Mouse (Mus musculus) kidney, embryonic 15.5 days (tissue): ENCODE measurements around the gene Tmem38b. TPM values are rescaled to one million over a fixed set of nuclear protein-coding genes. Genes with fewer than 3 reads are reported as not detected.

ENCODE experiments used
- ATAC-seq: fragments of 200-750 bp; cut with Nextera tagmentation; replicated peaks from 2 replicates; pipeline ENCODE4 v1.8.0; 2017; ENCODE audit warnings: moderate TSS enrichment; ENCODE audit not compliant: low FRiP score
- H3K27ac ChIP-seq: fragments of 300-500 bp; sonication (generic); 2 replicates; pipeline ENCODE4 v1.5.1; 2015; ENCODE audit warnings: mild to moderate bottlenecking, inconsistent platforms
- H3K27me3 ChIP-seq: fragments of 300-500 bp; sonication (generic); 2 replicates; pipeline ENCODE4 v1.6.1; 2015; ENCODE audit warnings: inconsistent platforms
- H3K36me3 ChIP-seq: fragments of 300-500 bp; sonication (generic); 2 replicates; pipeline ENCODE4 v1.6.1; 2015; ENCODE audit warnings: inconsistent platforms
- H3K4me1 ChIP-seq: fragments of 300-500 bp; sonication (generic); 2 replicates; pipeline ENCODE4 v1.6.1; 2015; ENCODE audit warnings: inconsistent platforms
- H3K4me2 ChIP-seq: fragments of 300-500 bp; sonication (generic); 2 replicates; pipeline ENCODE4 v1.6.1; 2015; ENCODE audit warnings: moderate library complexity, mild to moderate bottlenecking, inconsistent platforms
- H3K4me3 ChIP-seq: fragments of 300-500 bp; sonication (generic); replicated peaks from 2 replicates; pipeline ENCODE4 v1.5.1; 2015; ENCODE audit warnings: mild to moderate bottlenecking, inconsistent platforms
- H3K9ac ChIP-seq: fragments of 300-500 bp; sonication (generic); 2 replicates; pipeline ENCODE4 v1.6.1; 2015; ENCODE audit warnings: mild to moderate bottlenecking, inconsistent platforms
- H3K9me3 ChIP-seq: fragments of 300-500 bp; sonication (generic); replicated peaks from 2 replicates; pipeline ENCODE4 v1.6.1; 2016; ENCODE audit warnings: inconsistent platforms
- WGBS: fragments of 180-500 bp; shearing (Covaris S2); methylation state at CpG from one replicate; pipeline ENCODE4 v1.1.7; 2015; ENCODE audit warnings: mixed read lengths; 5-methylcytosine and 5-hydroxymethylcytosine counted together
- polyA plus RNA-seq: library from polyadenylated mRNA; unstranded; fragments of >200 nt; fragmentation: Nextera tagmentation; extraction: Ambion mirVana; gene quantifications from 2 replicates; pipeline ENCODE4 v1.2.1, GENCODE M21; 2015

The Tmem38b gene
- polyA plus RNA-seq, 1 experiment from 2014 or later = 7.1 TPM

- ATAC-seq = no peak
- Histone ChIP-seq H3K36me3 (no peaks in the 10 kb centered on the region), H3K9ac (no peak overlapping the region), H3K27ac (no peak overlapping the region), H3K4me3 (no peak overlapping the region), H3K9me3 (no peaks in the 10 kb centered on the region), H3K4me2 (0 out of 2 replicates have a peak overlapping the region, but pooled peaks have one; percentile 20), H3K4me1 (no peaks in the 10 kb centered on the region), H3K27me3 (no peaks in the 10 kb centered on the region)
- 58% methylated on average over 18 of the region's 18 CpGs for WGBS
Observed at GRCm38 (mm10) chr4:53859944-53860343, 34.1 kb downstream of the Tmem38b start.

- Histone ChIP-seq H3K36me3 (no peaks in the 10 kb centered on the region), H3K9me3 (no peaks in the 10 kb centered on the region), H3K4me2 (no peak overlapping the region), H3K4me3 (no peak overlapping the region), H3K27me3 (no peaks in the 10 kb centered on the region), H3K9ac (no peak overlapping the region), H3K27ac (no peak overlapping the region), H3K4me1 (no peaks in the 10 kb centered on the region)
- no peak for ATAC-seq
- WGBS = 81% methylated on average over 6 of the region's 6 CpGs
Observed at GRCm38 (mm10) chr4:53862101-53862500, 36.3 kb downstream of the Tmem38b start.

GRCm38 (mm10) chr4:53864098-53864820 lies 38.4 kb downstream of the Tmem38b start:
- Histone ChIP-seq H3K9ac (no peak overlapping the region), H3K27me3 (no peaks in the 10 kb centered on the region), H3K4me2 (no peak overlapping the region), H3K36me3 (no peaks in the 10 kb centered on the region), H3K4me3 (no peak overlapping the region), H3K9me3 (no peaks in the 10 kb centered on the region), H3K4me1 (no peaks in the 10 kb centered on the region), H3K27ac (no peak overlapping the region)
- 77% methylated on average over 19 of the region's 19 CpGs for WGBS
- ATAC-seq = peak; percentile 40; the same call in 1 of the 2 replicates

GRCm38 (mm10) chr4:53866459-53866858 lies 40.6 kb downstream of the Tmem38b start:
- Histone ChIP-seq H3K4me1 (no peaks in the 10 kb centered on the region), H3K9ac (no peak overlapping the region), H3K27me3 (no peaks in the 10 kb centered on the region), H3K27ac (no peak overlapping the region), H3K4me2 (no peak overlapping the region), H3K4me3 (no peak overlapping the region), H3K36me3 (no peaks in the 10 kb centered on the region), H3K9me3 (no peaks in the 10 kb centered on the region; the same call in 1 of the 2 replicates)
- ATAC-seq = no peak

- Histone ChIP-seq H3K36me3 (no peaks in the 10 kb centered on the region), H3K9ac (no peak overlapping the region), H3K4me3 (peak overlapping the region; percentile 31), H3K9me3 (no peaks in the 10 kb centered on the region), H3K4me2 (peak overlapping the region; percentile 66), H3K27me3 (no peaks in the 10 kb centered on the region), H3K27ac (peak overlapping the region; percentile 48; the same call in 1 of the 2 replicates), H3K4me1 (peaks cover 12% of the 10 kb centered on the region)
- 15% methylated on average over 24 of the region's 24 CpGs for WGBS
- peak; percentile 67 for ATAC-seq
Observed at GRCm38 (mm10) chr4:53878542-53879417, 52.9 kb downstream of the Tmem38b start.

GRCm38 (mm10) chr4:53882921-53883682 lies 57.3 kb downstream of the Tmem38b start:
- no peak overlapping the region for H3K9ac ChIP-seq
- H3K4me1 ChIP-seq = peaks cover 18% of the 10 kb centered on the region
- H3K4me3 ChIP-seq = no peak overlapping the region
- H3K36me3 ChIP-seq = no peaks in the 10 kb centered on the region
- no peak overlapping the region for H3K27ac ChIP-seq
- H3K27me3 ChIP-seq = peaks cover 7% of the 10 kb centered on the region; the same call in 1 of the 2 replicates
- WGBS = 65% methylated on average over 17 of the region's 17 CpGs
- H3K4me2 ChIP-seq = no peak overlapping the region
- H3K9me3 ChIP-seq = no peaks in the 10 kb centered on the region
- no peak for ATAC-seq

- WGBS = 65% methylated on average over 14 of the region's 14 CpGs
Observed at GRCm38 (mm10) chr4:53884351-53885245, 58.8 kb downstream of the Tmem38b start.

GRCm38 (mm10) chr4:53886342-53887088 lies 60.7 kb downstream of the Tmem38b start:
- Histone ChIP-seq H3K27me3 (peaks cover 7% of the 10 kb centered on the region; the same call in 1 of the 2 replicates), H3K4me2 (peak overlapping the region; percentile 54), H3K4me1 (peaks cover 10% of the 10 kb centered on the region), H3K9ac (no peak overlapping the region), H3K36me3 (no peaks in the 10 kb centered on the region), H3K27ac (no peak overlapping the region), H3K4me3 (peak overlapping the region; percentile 8; the same call in 1 of the 2 replicates), H3K9me3 (no peaks in the 10 kb centered on the region)
- 40% methylated on average over 22 of the region's 22 CpGs for WGBS
- ATAC-seq = no peak

More at GRCm38 (mm10) chr4:53884351-53885245, 58.8 kb downstream of the Tmem38b start:
- Histone ChIP-seq H3K36me3 (no peaks in the 10 kb centered on the region), H3K9ac (no peak overlapping the region), H3K27me3 (peaks cover 7% of the 10 kb centered on the region; the same call in 1 of the 2 replicates), H3K4me3 (no peak overlapping the region), H3K27ac (no peak overlapping the region), H3K4me2 (no peak overlapping the region), H3K9me3 (no peaks in the 10 kb centered on the region), H3K4me1 (peaks cover 10% of the 10 kb centered on the region)
- no peak for ATAC-seq

- Histone ChIP-seq H3K36me3 (no peaks in the 10 kb centered on the region), H3K9ac (no peak overlapping the region), H3K4me2 (no peak overlapping the region), H3K9me3 (no peaks in the 10 kb centered on the region), H3K4me3 (no peak overlapping the region), H3K27me3 (no peaks in the 10 kb centered on the region), H3K27ac (no peak overlapping the region), H3K4me1 (no peaks in the 10 kb centered on the region)
- WGBS = 82% methylated on average over 1 of the region's 1 CpGs
- ATAC-seq = no peak
Observed at GRCm38 (mm10) chr4:53895335-53895734, 69.5 kb downstream of the Tmem38b start.

- H3K4me1 ChIP-seq = no peaks in the 10 kb centered on the region
- H3K9ac ChIP-seq = no peak overlapping the region
- WGBS = 82% methylated on average over 7 of the region's 7 CpGs
- H3K9me3 ChIP-seq = no peaks in the 10 kb centered on the region
- no peak overlapping the region for H3K27ac ChIP-seq
- H3K27me3 ChIP-seq = no peaks in the 10 kb centered on the region
- H3K36me3 ChIP-seq = no peaks in the 10 kb centered on the region
- no peak overlapping the region for H3K4me3 ChIP-seq
- no peak overlapping the region for H3K4me2 ChIP-seq
- ATAC-seq = no peak
Observed at GRCm38 (mm10) chr4:53896150-53896833, 70.4 kb downstream of the Tmem38b start.
